Mouse (Mus musculus): ENCODE measurements around the gene Ints13.
"Not testable (repeated sequence)": the region's sequence is repeated elsewhere in the genome, so short reads cannot be mapped to it uniquely, and the experiment has no call there.

DNA sequence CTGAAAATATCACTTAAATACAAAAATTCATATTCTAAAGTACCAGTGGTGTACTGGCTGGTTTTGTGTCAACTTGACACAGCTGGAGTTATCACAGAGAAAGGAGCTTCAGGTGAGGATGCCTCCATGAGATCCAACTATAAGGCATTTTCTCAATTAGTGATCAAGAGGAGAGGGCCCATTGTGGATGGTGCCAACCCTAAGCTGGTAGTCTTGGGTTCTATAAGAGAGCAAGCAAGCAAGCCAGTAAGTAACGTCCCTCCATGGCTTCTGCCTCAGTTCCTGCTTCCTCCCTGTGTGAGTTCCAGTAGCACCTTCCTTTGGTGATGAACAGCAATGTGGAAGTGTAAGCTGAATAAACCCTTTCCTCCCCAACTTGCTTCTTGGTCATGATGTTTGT lies 15.2 kb downstream of the Ints13 start:
- not testable (repeated sequence) for TF ChIP-seq EP300 (IDR thresholded peaks at IDR 0.05; ENCODE audit: low read length); POLR2A (IDR thresholded peaks at IDR 0.05; ENCODE audit: low read depth, low read length); TCF12 (IDR thresholded peaks at IDR 0.05; ENCODE audit: low read depth, low read length); BHLHE40 (IDR thresholded peaks at IDR 0.05; ENCODE audit: low read depth, low read length); ETS1 (conservative IDR thresholded peaks at IDR 0.05; ENCODE audit: low read depth, low read length); CTCF (conservative IDR thresholded peaks at IDR 0.05 in 1 of 2, IDR thresholded peaks at IDR 0.05 in 1 of 2; ENCODE audit: low read depth in 2 of 2, low read length in 2 of 2); ZNF384 (IDR thresholded peaks at IDR 0.05; ENCODE audit: low read depth, low read length)

Data from CH12.LX (cell line).